Mouse (Mus musculus) cortical plate, adult 2 months (tissue): ENCODE measurements around the gene Sec63.

ENCODE experiments used
- CTCF ChIP-seq: fragments of 200-500 bp; IDR thresholded peaks from 2 replicates; pipeline ENCODE4 v1.5.1; 2011; ENCODE audit warnings: mild to moderate bottlenecking, control low read depth, low read length; ENCODE audit not compliant: insufficient read depth; ENCODE audit errors: extremely low read depth
- POLR2A ChIP-seq: fragments of 200-500 bp; IDR thresholded peaks from 2 replicates; pipeline ENCODE4 v1.6.1; 2011; ENCODE audit warnings: mild to moderate bottlenecking, low read length, control low read depth; ENCODE audit not compliant: insufficient read depth; ENCODE audit errors: extremely low read depth

- TF ChIP-seq POLR2A (no peak), CTCF (no peak)
Observed at GRCm38 (mm10) chr10:42833871-42834727, 72.8 kb downstream of the Sec63 start.
